Mouse (Mus musculus) Patski (cell line): ENCODE measurements around the gene Rpl12. TPM values are rescaled to one million over a fixed set of nuclear protein-coding genes. Genes with fewer than 3 reads are reported as not detected.
"Not testable (repeated sequence)": the region's sequence is repeated elsewhere in the genome, so short reads cannot be mapped to it uniquely, and the experiment has no call there.

Experiments
- ATAC-seq: fragments of 100-300 bp; one replicate; pipeline ENCODE4 v1.8.0; 2021
- CTCF ChIA-PET: fragments of 350-600 bp; sonication (Branson Sonifier 250); formaldehyde crosslinking; loops from one replicate; lab custom pipeline; 2022; ENCODE audit warnings: inconsistent platforms; lab: Charles Lee
- POLR2A ChIA-PET: fragments of 350-600 bp; sonication (Branson Sonifier 250); formaldehyde crosslinking; loops from one replicate; lab custom pipeline; 2022; ENCODE audit warnings: antibody characterized with exemption, inconsistent platforms; lab: Charles Lee
- DNase-seq: peaks from one replicate; pipeline ENCODE4 v3.0.0-alpha.2; 2011; ENCODE audit warnings: low read depth, low spot score
- H3K27me3 ChIP-seq: fragments of 371-371 bp; one replicate; pipeline ENCODE4 v1.5.1; 2021
- CTCF ChIP-seq: fragments of 100-300 bp; IDR thresholded peaks from one replicate; pipeline ENCODE4 v1.5.1; 2021
- in situ Hi-C: fragments of 300-500 bp; cut with MboI; formaldehyde crosslinking; loops from 3 replicates; pipeline ENCODE4 v1.11.1; 2018; ENCODE audit warnings: low pct_unique_long_range_greater_than_20kb, mixed read lengths
- polyA plus RNA-seq: library from polyadenylated mRNA; unstranded; gene quantifications from one replicate; pipeline ENCODE4 v1.2.3, GENCODE M21; 2021

Gene Rpl12
- polyA plus RNA-seq, 1 experiment from 2014 or later = 52.5 TPM

DNA sequence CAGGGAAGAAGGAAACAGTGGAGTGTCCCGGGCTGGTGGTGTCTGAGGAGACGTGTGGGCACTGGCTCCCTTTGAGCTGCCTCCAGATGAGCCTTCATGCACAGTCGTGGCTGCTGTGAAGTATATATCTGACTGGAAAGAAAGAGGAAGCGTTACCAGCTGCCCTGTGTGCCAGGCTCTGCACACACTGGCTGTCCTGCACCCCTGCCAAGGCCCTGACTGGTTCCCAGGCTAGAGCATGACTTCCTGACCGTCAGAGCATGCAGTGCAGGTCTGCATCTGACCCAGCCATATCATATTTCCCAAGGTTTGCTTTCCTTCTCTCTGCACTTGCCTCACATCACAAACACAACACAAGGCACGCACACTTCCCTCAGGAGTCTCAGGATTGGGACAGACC, 30.8 kb downstream of the Rpl12 start:
- in situ Hi-C loops = loop anchor here (25.0 kb wide), 1 partner anchor 395 kb away; no protein-coding TSS in a partner anchor
- no peak for TF ChIP-seq CTCF
- CTCF ChIA-PET = no interaction called here
- no peaks in the 10 kb centered on the region for H3K27me3 ChIP-seq
- ATAC-seq (no peak), DNase-seq (no peak)
- POLR2A ChIA-PET = no interaction called here

GRCm38 (mm10) chr2:32997081-32997480, 35.7 kb downstream of the Rpl12 start:
- in situ Hi-C loops = loop anchor here (25.0 kb wide), 1 partner anchor 390 kb away; no protein-coding TSS in a partner anchor
- no peak for TF ChIP-seq CTCF
- no peak for DNase-seq
- no peak for ATAC-seq
- ChIA-PET CTCF (interaction anchor here (1.4 to 1.7 kb wide), 2 partner anchors 9 to 12 kb away, joined by 3 to 9 read pairs; no protein-coding TSS in a partner anchor), POLR2A (no interaction called here)
- H3K27me3 ChIP-seq = no peaks in the 10 kb centered on the region

- ATAC-seq = no peak
- CTCF ChIA-PET = interaction anchor here (1.4 to 1.7 kb wide), 2 partner anchors 8 to 11 kb away, joined by 3 to 9 read pairs; no protein-coding TSS in a partner anchor
- DNase-seq = no peak
- POLR2A ChIA-PET = interaction anchor here (0.6 kb wide), 1 partner anchor 142 kb away, joined by 3 read pairs; no protein-coding TSS in a partner anchor
- TF ChIP-seq CTCF = no peak
- H3K27me3 ChIP-seq = no peaks in the 10 kb centered on the region
- in situ Hi-C loops = loop anchor here (25.0 kb wide), 1 partner anchor 390 kb away; no protein-coding TSS in a partner anchor
These were observed 36.4 kb downstream of the Rpl12 start for GRCm38 (mm10) chr2:32997792-32998191.

GRCm38 (mm10) chr2:32999752-33000151, 38.4 kb downstream of the Rpl12 start:
- POLR2A ChIA-PET = no interaction called here
- DNase-seq = no peak
- no peak for ATAC-seq
- no peaks in the 10 kb centered on the region for H3K27me3 ChIP-seq
- TF ChIP-seq CTCF = no peak
- in situ Hi-C loops = loop anchor here (25.0 kb wide), 1 partner anchor 388 kb away; no protein-coding TSS in a partner anchor
- CTCF ChIA-PET = interaction anchor here (1.0 kb wide), 1 partner anchor 12 kb away, joined by 3 read pairs; no protein-coding TSS in a partner anchor

- ChIA-PET POLR2A (no interaction called here), CTCF (no interaction called here)
- in situ Hi-C loops = no loop called here
- ATAC-seq = no peak
- no peaks in the 10 kb centered on the region for H3K27me3 ChIP-seq
- TF ChIP-seq CTCF = no peak
- DNase-seq = no peak
These were observed 40.8 kb downstream of the Rpl12 start for GRCm38 (mm10) chr2:33002144-33002543.

GRCm38 (mm10) chr2:33005041-33005440, 43.7 kb downstream of the Rpl12 start:
- no peak for ATAC-seq
- ChIA-PET CTCF (interaction anchor here (1.4 kb wide), 1 partner anchor 11 kb away, joined by 4 read pairs; no protein-coding TSS in a partner anchor), POLR2A (no interaction called here)
- in situ Hi-C loops = no loop called here
- no peaks in the 10 kb centered on the region for H3K27me3 ChIP-seq
- no peak for DNase-seq
- no peak for TF ChIP-seq CTCF

- H3K27me3 ChIP-seq, ATAC-seq, in situ Hi-C loops, DNase-seq, POLR2A ChIA-PET: not testable (repeated sequence)
- TF ChIP-seq CTCF = peak; percentile 71
- CTCF ChIA-PET = interaction anchor here (0.9 to 1.8 kb wide), 4 partner anchors 11 to 339 kb away, joined by 3 to 9 read pairs (median 3); no protein-coding TSS in a partner anchor
These were observed 47.7 kb downstream of the Rpl12 start for GRCm38 (mm10) chr2:33009055-33009454.

GRCm38 (mm10) chr2:33014877-33015276, 53.5 kb downstream of the Rpl12 start:
- DNase-seq = no peak
- ChIA-PET CTCF (no interaction called here), POLR2A (no interaction called here)
- in situ Hi-C loops = no loop called here
- no peak for TF ChIP-seq CTCF
- H3K27me3 ChIP-seq = no peaks in the 10 kb centered on the region
- no peak for ATAC-seq

Other genes starting within 250 kb of the Rpl12 start
- gene Cdk9, start 248.5 kb upstream of the Rpl12 start, polyA plus RNA-seq = 93.3 TPM
- gene Sh2d3c, start 240.5 kb upstream of the Rpl12 start, polyA plus RNA-seq = 3.6 TPM
- gene 6330409D20Rik, start 220.5 kb upstream of the Rpl12 start, polyA plus RNA-seq = not detected
- gene Tor2a, start 204.3 kb upstream of the Rpl12 start, polyA plus RNA-seq = 66.0 TPM
- 2.8 TPM for gene Ttc16, start 185.9 kb upstream of the Rpl12 start, polyA plus RNA-seq
- gene Ptrh1, start 185.8 kb upstream of the Rpl12 start, polyA plus RNA-seq = 19.5 TPM
- gene Cfap157, start 177.1 kb upstream of the Rpl12 start, polyA plus RNA-seq = 1.8 TPM
- gene Stxbp1, start 114.3 kb upstream of the Rpl12 start, polyA plus RNA-seq = 30.1 TPM
- 170 TPM for gene Fam129b, start 85.4 kb upstream of the Rpl12 start, polyA plus RNA-seq
- 29.3 TPM for gene Lrsam1, start 55 bp downstream of the Rpl12 start, polyA plus RNA-seq
- 21.5 TPM for gene Slc2a8, start 20.5 kb downstream of the Rpl12 start, polyA plus RNA-seq
- 14.2 TPM for gene Garnl3, start 170.1 kb downstream of the Rpl12 start, polyA plus RNA-seq